Mouse (Mus musculus): ENCODE measurements at regions not wholly inside any gene's neighbourhood (a gene's known extent, or its start where the extent isn't known, plus 50 kb on each side); places are given as distances from the start of the nearest gene placed in this dataset.
A peak's percentile ranks its signal among the peaks of the same experiment; 100 is the strongest.
"Not testable (repeated sequence)": the region's sequence is repeated elsewhere in the genome, so short reads cannot be mapped to it uniquely, and the experiment has no call there.

DNA sequence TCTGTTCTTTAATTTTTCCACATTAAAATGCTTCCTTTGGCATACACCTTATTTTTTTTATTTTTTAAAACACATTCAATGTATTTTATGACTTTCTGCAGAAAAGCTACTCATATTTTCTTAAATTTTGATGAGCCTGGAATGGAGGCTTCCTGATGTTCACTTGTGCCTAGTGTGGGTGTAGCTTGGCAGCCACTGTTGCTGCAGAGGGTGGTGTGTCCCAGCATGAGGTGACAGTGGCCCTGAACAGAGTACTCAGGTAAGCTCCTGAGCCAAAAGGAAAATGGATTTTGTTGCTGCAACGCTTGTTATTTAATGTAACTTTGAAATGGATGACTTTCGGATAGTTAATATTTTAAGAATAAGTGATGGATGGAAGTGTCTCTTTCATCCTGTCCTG is 170.6 kb downstream of the Eipr1 start:
- DNase-seq (ENCODE audit: low read depth, low spot score), result no peak

DNA sequence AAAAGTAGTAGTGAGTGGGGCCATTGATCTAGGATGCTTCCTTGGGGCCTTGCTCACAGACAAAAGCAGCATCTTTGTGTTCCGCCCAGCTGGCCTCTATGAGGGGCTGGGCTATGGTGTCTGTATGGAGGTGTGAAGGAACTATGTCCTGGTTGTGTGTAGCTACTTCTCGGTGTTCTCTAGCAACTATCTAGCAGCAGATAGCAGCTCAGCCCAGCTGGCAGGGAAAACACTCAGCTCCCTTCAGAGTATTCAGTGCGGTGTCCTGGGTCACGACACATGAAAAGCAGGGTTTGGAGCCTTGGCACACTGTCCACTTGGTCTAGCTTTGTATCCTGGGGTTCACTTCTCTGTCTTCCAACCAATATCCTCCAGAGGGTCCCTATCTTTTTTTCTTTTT is 173.6 kb downstream of the Eipr1 start:
- DNase-seq (ENCODE audit: low read depth, low spot score), result no peak

DNA sequence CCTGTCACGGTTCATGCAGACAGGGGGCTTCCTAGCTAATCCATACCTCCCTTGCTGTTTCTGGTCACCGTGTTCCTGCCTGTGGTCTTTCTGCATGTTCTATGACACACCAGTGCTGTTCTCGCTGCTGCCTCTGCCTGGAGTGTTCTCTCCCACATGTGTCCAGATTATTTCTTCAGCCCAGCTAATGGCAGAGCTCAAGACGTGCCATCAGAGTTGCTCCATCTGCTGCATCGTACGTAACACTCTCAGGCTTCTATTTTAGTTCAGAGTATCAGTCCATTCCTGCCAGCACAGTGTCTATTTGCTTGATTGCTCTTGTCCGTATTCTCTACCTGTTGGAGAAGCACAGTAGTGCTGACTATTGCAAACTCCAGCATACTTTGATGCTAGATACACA is 188.3 kb downstream of the Eipr1 start:
- no peak for DNase-seq (ENCODE audit: low read depth, low spot score)

DNA sequence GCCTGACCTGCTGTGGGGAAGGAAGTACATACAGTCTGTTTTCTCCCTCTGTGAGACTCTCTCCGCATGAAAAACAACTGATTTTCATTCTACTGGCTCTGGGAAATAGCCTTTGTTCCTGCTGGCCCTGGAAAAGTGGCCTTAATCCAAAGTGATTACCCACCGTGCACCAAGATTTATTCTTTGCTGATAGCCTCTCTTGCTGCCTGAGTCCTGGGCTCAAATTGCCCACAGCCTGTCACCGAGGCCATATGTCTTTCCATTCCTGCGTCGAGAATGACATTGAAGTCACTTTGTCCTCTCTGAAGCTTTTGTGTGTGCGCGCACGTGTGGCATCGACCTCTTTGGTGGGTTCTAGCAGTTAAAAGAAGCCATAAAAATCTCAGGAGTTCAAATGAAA is 197.3 kb downstream of the Eipr1 start:
- DNase-seq (ENCODE audit: low read depth, low spot score), result peak; percentile 20

DNA sequence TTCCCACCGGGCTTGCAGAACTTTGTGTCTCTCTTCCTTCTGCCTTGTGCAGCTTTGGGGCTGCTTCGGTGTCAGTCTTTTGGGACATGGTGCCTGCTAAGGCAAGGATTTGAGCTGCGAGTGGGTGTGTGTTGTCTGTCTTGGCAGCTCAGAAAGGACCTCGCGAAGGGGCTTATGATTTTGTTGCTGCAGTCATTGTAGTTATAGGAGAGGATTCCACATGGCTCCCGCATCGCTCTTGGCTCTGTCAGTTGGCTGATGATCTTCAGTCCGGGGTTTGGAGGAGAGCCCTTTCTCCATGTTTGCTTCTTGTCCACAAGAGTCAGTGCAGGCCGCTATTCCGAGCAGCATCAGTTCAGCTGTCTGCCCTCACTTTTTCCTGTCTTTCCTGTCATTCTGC is 197.7 kb downstream of the Eipr1 start:
- DNase-seq (ENCODE audit: low read depth, low spot score), result no peak

DNA sequence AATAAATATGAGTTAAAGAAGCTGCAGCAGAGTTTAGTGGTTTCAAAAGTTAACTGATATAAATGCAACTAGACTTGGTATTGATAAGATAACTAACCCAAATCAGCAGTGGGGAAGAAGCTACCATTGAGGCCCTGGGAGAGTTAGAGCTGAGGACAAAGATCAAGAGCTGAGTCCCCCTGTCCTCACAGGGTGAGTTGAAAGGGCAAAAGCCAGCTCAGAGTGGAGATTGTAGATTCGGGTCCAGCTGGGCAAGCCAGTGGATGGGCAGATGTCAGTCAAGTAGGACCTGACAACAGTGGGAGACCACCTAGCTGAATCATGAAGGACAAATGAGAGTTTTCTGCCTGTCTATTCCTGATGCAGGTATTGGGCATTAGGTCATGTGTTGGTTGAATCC is 205.6 kb downstream of the Eipr1 start:
- no peak for DNase-seq (ENCODE audit: low read depth, low spot score)

DNA sequence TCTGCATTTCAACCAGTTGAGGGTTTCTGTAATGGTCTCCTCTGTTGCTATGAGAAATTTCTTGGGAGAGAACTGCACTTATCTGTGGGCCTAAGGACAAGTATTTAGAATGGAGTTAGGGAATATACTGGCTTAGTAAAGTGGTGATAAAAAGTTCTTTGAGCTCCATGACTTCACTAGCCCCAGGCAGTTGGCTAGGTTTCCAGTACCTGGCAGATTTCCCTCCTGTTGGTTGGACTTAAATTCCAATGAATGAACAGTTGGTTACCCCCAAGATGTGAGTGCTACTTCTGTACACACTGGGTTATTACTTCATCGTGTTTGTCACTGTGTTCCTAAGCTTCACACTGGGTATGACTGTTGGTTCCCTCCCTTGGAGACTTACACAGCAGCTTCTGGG is 207.1 kb downstream of the Eipr1 start:
- no peak for DNase-seq (ENCODE audit: low read depth, low spot score)

DNA sequence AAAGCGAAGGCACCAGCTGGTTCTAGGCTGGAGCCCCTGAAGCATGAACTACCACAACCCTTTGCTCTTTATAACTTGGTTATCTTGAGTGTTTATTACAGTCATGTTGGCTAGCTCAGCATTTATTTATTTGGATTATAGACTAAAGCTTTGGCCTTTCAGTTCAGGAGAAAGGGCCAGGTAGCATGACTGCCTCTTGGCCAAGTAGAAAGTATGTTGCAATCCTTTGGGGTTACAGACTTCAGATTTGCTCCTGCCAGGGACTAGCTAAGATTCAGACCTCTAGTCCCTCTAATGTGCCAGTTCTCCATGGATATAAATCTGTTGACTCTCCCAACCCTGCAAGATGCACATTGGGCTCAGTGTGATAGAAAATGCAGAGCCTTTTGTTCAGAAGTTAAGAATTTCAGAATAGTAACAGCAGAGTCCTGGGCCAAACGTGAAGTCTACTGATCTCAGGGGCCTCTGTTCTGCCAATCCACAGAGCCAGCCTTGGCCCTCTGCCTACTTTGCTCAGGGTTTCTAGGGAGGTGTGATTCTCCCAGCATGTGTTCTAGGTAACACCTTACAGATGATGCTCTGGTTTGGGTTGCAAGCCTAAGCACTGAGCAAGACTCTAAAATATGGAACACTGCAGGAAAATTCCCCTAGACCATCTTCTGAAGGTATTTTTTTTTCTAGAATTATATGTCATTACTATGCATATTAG is 218.2 kb downstream of the Eipr1 start:
- no peak for DNase-seq (ENCODE audit: low read depth, low spot score)

DNA sequence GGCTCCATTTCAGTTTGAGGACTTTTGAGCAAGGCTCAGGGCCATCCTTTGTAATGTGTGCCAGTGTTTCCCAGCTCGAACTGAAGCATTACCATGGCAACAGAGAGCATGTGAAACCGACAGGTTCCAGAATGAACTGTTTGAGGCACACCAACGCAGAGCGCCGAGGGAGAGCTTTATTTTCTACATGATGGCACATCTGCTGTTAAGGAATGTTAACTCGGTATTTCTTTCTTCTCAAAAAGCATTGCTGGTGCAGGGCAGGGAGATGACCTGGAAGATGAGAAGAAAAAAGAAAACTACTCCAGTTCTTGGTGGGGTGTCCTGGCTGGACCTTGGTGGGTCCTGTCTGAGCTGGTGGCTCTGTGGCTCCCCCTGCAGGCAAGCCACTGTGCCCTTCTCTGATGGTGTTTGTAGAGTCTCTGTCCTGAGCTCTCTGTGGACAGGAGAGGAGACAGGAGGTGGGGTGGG is 223.0 kb downstream of the Eipr1 start:
- no peak for DNase-seq (ENCODE audit: low read depth, low spot score)

DNA sequence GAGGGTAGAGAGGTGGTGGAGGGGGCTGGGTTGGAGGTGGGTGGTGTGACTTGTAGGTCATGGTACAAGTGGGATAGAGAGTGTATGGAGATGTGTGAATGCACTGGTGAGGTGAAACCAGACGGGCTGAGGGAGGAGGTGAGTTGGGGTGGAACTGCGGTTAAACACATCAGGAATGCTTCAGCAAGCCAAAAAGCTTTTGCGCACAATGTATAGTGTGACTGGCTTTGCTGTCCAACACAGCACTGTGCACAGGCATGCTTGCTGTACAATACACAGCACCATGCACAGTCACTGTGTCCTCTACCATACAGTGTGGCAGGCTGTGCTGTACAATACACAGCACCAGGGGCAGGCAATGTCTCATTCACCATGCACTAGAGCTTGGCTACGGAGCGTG is 223.6 kb downstream of the Eipr1 start:
- no peak for DNase-seq (ENCODE audit: low read depth, low spot score)

DNA sequence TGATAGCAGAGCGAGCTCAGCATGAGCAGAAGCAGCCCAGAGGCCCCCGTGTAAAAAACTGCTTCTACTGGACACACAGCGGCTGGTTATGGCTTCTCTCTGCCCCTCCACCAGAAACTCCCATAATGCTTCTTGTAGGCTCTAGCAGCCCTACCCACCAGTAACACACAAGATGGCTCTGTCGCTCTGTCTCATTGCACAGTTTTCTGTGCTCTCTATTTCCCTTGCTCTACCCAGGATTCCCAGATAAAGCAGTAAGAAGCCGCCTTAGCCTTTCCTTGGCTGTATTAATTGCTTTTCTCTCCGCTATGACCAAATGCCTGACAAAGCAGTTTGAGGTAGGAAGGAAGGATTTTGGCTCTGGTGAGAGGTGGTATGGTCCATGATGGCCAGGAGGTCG is 228.1 kb downstream of the Eipr1 start:
- DNase-seq (ENCODE audit: low read depth, low spot score), result no peak

DNA sequence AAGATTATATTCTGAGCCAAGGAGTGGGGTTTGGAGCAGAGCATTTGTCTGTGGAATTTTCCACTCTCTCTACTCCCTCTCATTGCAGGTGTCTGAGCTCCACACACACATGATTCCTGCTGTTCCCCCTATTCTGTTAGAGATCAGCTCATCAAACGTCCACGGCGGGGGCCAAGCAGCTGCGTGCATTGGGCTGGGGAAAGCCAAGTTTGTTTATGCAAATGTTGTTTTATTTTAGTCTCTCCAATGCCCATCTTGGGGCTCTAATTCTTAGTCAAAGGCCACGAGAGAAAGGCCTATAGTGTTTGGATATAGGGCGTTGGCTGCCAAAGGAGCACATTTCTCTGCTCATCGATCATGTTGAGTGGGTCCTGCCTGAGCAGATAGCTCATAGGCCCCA is 234.6 kb downstream of the Eipr1 start:
- DNase-seq (ENCODE audit: low read depth, low spot score), result no peak

DNA sequence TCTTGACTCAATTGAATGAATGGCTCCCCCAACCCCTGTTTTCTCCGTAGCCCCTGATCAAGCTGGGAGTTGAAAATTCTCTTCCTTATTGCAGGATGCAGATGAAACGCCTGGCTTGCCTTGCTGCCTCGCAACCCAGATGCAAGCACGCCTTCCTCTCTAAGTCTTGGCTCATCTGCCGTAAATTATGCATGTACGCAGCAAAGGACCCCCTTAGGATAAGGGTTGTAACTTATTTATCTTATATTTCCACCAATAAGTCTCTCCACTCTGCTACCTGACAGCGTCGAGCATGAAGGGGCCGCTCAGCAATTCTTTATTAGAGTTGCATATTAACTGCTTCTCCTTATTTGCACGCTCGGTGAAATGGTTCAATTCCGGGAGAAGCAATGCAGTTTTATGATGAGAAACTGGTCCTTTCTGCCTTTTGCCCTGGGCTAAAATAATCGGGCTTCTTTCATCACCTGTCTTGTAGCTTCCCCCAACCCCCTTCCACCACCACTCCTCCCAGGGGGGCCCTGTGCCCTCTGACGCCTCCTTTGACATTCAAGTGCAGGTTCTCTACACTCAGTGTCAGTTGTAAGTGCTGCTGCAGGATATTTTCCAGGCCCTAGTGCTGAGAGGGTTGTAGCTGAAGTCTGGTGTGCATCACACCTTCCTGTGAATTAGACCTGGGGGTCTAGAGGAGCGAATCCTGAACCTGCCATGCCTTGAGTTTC is 246.0 kb downstream of the Eipr1 start:
- DNase-seq (ENCODE audit: low read depth, low spot score), result no peak

DNA sequence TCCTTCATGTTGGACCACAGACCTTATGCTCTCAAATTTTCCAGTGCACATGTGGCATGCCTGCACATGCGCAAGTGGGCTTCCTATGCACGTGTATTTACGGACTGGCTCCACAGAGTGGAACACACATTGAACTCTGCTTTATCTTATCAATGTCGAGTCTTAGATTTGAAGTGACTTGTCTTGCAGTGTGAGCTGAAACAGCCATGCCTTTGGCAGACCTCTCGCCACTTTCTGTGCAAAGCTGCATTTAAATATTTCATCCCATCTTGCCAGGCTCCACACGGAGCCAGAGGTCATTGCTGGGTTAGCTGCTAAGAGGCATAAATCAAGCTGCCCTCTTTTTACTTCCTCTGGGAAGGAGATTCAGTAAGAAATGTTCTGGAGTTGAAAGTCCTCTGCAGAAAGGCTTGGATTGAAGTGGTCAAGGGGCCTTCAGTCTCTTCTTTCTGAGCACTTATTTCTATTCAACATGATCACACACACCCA is 248.4 kb downstream of the Eipr1 start:
- DNase-seq (ENCODE audit: low read depth, low spot score), result no peak

DNA sequence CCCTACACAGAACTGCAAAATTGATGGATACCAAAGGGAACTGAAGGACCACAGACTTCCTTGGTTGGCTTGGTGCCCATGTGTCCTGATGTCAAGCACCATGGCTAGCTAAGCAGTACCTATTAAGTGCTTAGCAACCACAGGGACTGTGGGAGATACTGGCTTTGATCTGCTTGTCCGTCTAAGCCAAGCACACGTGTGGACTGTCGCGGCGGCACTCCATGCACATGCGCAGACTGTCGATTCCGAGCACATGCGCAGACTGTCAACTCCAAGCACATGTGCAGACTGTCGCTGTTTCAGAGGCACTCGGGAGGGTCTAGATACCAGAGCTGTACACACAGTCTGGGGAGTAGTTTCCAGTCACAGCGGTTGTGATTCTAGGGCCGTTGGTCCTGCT is 252.9 kb downstream of the Eipr1 start:
- DNase-seq (ENCODE audit: low read depth, low spot score), result no peak

DNA sequence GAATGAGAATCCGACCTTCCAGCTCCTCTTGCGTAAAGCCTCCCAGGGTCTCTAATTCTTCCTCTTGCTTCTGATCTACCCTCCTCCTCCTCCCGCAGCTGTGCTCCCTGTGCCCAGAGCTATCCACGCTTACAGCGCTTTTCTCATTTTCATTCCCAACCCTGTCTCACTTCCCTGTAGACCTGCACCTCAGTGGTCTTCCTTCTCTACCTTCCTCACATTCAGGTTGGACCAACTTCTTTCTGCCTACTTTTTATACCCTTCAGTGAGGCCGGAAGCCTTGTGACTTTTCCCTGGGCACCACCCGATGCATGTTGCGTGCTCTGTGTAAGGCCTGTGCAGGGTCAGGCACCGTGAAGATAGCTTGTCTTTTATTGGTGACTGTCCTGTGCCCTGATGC is 263.0 kb downstream of the Eipr1 start:
- DNase-seq (ENCODE audit: low read depth, low spot score), result no peak

DNA sequence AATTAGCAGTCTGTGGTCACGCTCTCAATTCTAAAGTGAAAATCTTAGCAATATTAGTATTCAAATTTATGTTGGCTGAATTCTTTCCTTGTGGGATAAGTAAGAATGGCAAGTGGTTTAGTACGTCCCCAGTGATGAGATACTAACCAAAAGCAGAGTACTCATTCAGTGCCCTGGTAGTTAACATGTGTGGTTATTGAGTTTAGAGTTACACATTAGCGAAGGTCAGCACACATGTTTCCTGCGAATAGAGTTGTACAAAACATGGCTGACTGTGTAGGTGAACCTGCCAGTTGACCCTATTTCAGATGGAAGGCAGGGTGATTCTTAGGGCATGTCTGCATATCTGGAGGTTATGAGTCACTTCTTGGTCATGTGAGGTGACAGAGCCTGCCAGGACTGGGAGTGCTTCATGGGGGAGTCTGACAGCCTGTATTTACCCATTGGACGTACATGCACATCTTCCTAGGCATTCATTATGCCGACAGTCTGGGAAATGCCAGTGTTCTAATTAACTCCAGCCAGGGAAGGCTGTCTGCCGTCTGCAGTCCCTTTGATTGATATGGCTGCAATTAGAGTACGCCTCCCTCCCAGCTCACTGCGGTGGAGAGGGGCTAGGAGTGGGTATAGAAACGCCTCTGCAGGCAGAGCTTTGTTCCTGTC is 263.7 kb downstream of the Eipr1 start:
- DNase-seq (ENCODE audit: low read depth, low spot score), result no peak

DNA sequence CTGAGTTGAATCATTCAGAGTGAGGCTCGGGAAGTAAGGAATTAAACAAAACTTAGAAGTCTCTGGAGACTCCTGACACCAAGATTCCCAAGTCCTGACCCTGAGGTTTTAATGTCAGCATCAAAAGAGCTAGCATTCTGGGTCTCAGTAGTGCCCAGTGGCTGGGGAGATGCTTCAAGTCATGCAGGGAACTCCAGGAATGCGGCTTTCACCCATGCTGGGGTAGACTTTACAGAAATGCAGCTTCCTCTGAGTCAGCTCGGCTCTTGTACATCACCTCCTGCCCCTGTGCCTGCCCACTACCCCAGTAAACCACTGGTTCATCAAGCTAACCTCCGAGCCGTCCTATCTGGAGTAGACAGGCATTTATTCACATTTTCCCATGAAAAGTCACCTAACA is 269.5 kb downstream of the Eipr1 start:
- DNase-seq (ENCODE audit: low read depth, low spot score), result no peak

DNA sequence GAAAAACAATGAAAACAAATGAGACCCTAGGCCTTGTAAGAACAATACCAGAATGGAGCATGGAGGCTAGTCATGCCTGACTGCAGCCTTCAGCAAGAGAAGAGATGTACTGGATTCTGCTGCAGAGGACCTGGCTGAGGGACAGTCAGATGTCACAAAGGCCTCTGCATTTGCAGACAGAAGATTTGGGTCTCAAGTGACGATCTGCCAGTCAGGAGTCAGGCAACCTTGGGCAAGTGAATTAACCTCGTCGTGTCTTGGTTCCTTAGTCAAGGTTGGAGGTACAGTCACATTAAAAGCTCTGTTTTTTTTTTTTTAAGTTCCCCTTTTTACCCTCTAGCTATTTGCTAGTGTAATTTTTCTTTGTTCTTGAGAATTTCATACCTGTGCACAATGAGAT is 276.6 kb downstream of the Eipr1 start:
- DNase-seq (ENCODE audit: low read depth, low spot score), result no peak

DNA sequence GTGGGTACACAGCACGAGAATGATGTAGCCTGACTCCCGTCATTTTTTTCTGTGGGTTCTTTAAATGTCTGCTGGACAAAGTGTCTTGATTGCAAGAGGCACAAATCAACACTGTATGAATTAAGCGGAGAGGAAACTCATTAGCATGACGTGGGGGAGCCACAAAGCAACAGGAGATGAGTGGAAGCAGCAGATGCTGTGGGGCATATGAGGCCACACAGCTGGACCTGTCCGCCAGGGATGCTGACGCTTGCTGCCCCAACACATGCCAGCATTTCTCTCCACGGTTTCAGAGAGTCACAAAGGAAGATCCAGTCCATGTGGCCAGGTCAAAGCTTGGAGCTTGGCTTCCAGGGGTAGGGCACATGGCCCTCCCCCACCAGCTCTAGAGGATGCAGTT is 277.9 kb downstream of the Eipr1 start:
- no peak for DNase-seq (ENCODE audit: low read depth, low spot score)

DNA sequence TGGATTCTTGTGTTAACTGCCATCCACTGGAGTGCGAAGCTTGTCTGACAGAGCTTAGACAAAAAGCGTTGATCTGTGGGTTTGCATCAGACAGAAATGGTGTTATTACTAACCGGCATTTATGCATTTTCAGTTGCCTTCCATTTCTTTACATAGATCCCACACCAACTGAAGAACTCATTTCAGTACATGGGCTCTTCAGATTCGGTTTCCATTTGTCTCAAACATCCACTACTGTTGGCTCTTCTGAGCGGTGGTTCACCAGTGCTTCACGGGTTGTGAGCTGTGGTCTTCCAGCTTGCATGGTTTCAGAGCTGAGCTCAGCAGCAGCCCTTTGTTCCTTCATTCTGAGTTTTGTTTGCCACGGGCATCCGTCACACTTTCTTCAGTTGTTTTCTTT is 294.4 kb downstream of the Eipr1 start:
- no peak for DNase-seq (ENCODE audit: low read depth, low spot score)

DNA sequence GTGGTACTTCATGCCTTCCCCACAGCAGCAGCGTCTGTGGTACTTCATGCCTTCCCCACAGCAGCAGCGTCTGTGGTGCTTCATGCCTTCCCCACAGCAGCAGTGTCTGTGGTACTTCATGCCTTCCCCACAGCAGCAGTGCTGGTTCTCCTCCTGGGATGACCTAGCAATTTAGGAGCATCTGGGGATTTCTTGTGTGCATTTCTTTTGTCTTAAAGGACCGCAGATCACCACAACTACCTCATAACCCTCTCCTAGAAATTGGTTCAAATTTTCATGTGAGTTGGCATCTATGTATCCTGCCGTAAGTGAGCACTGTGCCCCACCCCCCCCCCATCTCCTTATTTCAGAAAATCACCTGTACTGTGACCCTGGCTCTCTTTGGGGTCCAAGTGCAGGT is 297.0 kb downstream of the Eipr1 start:
- not testable (repeated sequence) for DNase-seq (ENCODE audit: low read depth, low spot score)

DNA sequence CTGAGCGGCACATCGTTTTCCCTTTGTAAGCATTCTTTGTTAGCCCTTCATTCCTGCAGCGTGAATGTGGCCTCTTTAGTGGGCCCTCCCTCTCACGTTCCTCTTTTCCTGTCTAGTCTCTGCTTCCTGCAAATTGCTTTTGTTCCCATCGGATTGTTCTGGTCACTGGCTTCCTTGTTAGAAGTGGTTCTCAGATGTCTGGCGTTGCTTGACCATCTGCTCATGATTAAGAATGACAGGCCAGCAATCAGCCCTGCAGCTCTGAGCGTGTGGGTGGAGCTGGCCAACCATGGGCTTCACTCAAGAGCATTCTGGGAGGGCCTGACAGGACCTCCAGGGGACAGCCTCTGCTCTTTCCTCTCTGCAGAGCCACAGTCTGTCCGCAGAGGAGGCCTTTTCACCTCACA is 297.5 kb downstream of the Eipr1 start:
- DNase-seq (ENCODE audit: low read depth, low spot score), result peak; percentile 65
